Mouse (Mus musculus): ENCODE data around the gene Dlgap4. TPM values are rescaled to one million over a fixed set of nuclear protein-coding genes. Genes with fewer than 3 reads are reported as not detected.
A peak's percentile ranks its signal among the peaks of the same experiment; 100 is the strongest.

The Dlgap4 gene
- polyA plus RNA-seq (2015; fragmentation: Nextera tagmentation; extraction: Ambion mirVana), result 270 and 271 TPM in 2 replicates

DNA sequence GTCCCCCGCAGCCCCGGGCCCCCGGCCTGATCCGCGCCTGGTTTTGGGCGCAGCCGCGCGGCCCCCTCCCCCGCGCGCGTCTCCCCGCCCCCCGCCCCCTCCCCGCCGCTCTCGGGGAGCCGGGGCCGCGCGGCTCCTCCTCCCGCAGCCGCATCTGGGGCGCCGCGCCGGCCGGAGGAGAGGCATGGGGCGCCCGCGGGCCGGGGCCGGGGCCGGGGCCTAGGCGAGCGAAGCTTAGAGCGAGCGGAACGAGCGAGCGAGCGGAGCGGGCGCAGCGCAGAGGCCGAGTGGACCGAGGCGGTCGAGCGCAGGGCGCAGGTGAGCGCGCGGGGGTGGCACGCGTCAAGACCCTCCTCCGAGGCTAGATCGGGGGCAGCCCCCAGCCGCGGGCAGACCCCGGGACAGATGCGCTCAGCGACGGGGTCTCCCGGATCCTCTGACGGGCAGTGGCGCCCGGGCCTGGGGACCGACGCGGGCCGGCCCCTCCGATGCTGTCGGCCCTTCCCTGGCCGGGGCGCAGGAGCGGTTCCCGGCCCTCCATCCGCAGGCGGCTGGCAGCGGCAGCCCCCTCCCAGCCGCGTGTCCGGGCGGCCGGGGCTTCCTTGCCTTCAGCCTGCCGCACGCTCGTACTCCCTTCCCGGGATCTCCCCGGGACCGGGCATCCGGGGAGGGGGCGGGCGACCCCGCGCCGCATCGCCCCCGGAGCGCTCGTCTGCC is at the start of gene Dlgap4:
TSS of gene Dlgap4 (plus strand) at position 165 of the 717 bp plus-strand sequence.
- H3K36me3 ChIP-seq (ENCODE audit: control insufficient read depth, insufficient read depth, low read length), result no peaks in the 10 kb centered on the region
- H3K4me3 ChIP-seq (ENCODE audit: low read depth, low read length), result peak within 1 kb of the TSS; percentile 96
- H3K9ac ChIP-seq (ENCODE audit: low read depth, low read length), result peak within 1 kb of the TSS; percentile 93
- H3K4me1 ChIP-seq (ENCODE audit: control insufficient read depth, insufficient read depth, low read length), result peaks cover 19% of the 10 kb centered on the region
- peaks cover 3% of the 10 kb centered on the region for H3K27me3 ChIP-seq (ENCODE audit: control insufficient read depth, insufficient read depth, low read depth, low read length)
- ATAC-seq, result peak; percentile 84
- H3K9me3 ChIP-seq (replicated peaks; ENCODE audit: control insufficient read depth, low read length, poor library complexity, severe bottlenecking), result no peaks in the 10 kb centered on the region
- under 1% methylated on average over 58 of the region's 103 CpGs for WGBS
- peak within 1 kb of the TSS; percentile 73 for H3K27ac ChIP-seq (ENCODE audit: low read length)
- peak within 1 kb of the TSS; percentile 93 for H3K4me2 ChIP-seq (ENCODE audit: low read length)

- no peak overlapping the region for H3K9ac ChIP-seq (ENCODE audit: low read depth, low read length)
- no peaks in the 10 kb centered on the region for H3K9me3 ChIP-seq (replicated peaks; ENCODE audit: control insufficient read depth, low read length, poor library complexity, severe bottlenecking)
- no peaks in the 10 kb centered on the region for H3K4me1 ChIP-seq (ENCODE audit: control insufficient read depth, insufficient read depth, low read length)
- H3K36me3 ChIP-seq (ENCODE audit: control insufficient read depth, insufficient read depth, low read length), result peaks cover 17% of the 10 kb centered on the region
- H3K27me3 ChIP-seq (ENCODE audit: control insufficient read depth, insufficient read depth, low read depth, low read length), result no peaks in the 10 kb centered on the region
- H3K4me3 ChIP-seq (ENCODE audit: low read depth, low read length), result no peak overlapping the region
- 83% methylated on average over 2 of the region's 2 CpGs for WGBS
- no peak overlapping the region for H3K4me2 ChIP-seq (ENCODE audit: low read length)
- no peak for ATAC-seq
- H3K27ac ChIP-seq (ENCODE audit: low read length), result no peak overlapping the region
These were observed 47.0 kb upstream of the Dlgap4 start for GRCm38 (mm10) chr2:156566512-156566911.

DNA sequence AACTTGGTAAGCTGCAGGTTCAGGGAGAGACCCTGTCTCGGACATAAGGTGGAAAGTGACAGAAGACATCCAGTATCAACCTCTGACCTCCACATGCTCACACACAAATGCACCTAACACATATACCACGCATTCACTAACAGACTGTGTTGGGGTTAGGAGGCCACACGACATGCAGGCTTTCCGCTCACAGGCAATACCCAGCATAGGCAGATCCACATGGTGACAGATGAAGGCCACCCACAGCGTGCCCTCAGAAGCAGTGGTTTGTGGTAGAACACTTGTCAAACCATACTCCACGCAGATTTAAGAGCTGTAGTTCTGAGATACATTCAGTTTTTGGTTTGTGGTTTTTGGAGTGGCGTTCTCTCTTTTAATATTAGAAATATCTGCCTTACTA is 44.9 kb upstream of the Dlgap4 start:
- Histone ChIP-seq H3K27ac (ENCODE audit: low read length) (no peak overlapping the region), H3K4me1 (ENCODE audit: control insufficient read depth, insufficient read depth, low read length) (no peaks in the 10 kb centered on the region), H3K4me3 (ENCODE audit: low read depth, low read length) (no peak overlapping the region), H3K9ac (ENCODE audit: low read depth, low read length) (no peak overlapping the region), H3K27me3 (ENCODE audit: control insufficient read depth, insufficient read depth, low read depth, low read length) (no peaks in the 10 kb centered on the region), H3K9me3 (replicated peaks; ENCODE audit: control insufficient read depth, low read length, poor library complexity, severe bottlenecking) (no peaks in the 10 kb centered on the region), H3K4me2 (ENCODE audit: low read length) (no peak overlapping the region), H3K36me3 (ENCODE audit: control insufficient read depth, insufficient read depth, low read length) (peaks cover 17% of the 10 kb centered on the region)
- WGBS, result 94% methylated on average over 7 of the region's 7 CpGs
- no peak for ATAC-seq

DNA sequence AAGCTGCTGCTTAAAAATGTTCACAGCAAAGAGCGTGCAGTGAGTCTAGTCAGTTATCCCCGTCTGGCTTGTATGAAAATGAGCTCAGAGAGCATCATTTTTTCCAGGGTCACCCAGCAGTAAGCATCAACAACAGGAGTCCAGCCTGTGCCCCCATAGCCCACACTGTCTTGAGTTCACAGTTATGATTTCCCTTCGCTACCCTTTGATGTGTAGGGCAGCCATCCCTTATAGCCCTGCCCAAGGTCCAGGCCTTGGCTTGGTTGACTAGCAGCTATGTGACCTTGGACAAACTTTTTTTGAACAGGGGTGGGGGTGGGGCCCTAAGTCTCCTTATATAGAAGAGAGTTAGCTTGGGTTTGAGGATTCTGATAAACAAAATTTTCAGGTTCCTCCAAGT is 44.2 kb upstream of the Dlgap4 start:
- no peaks in the 10 kb centered on the region for H3K4me1 ChIP-seq (ENCODE audit: control insufficient read depth, insufficient read depth, low read length)
- H3K27ac ChIP-seq (ENCODE audit: low read length), result no peak overlapping the region
- H3K9ac ChIP-seq (ENCODE audit: low read depth, low read length), result no peak overlapping the region
- no peak overlapping the region for H3K4me2 ChIP-seq (ENCODE audit: low read length)
- 90% methylated on average over 3 of the region's 3 CpGs for WGBS
- H3K4me3 ChIP-seq (ENCODE audit: low read depth, low read length), result no peak overlapping the region
- no peak for ATAC-seq
- H3K9me3 ChIP-seq (replicated peaks; ENCODE audit: control insufficient read depth, low read length, poor library complexity, severe bottlenecking), result no peaks in the 10 kb centered on the region
- no peaks in the 10 kb centered on the region for H3K27me3 ChIP-seq (ENCODE audit: control insufficient read depth, insufficient read depth, low read depth, low read length)
- H3K36me3 ChIP-seq (ENCODE audit: control insufficient read depth, insufficient read depth, low read length), result peaks cover 17% of the 10 kb centered on the region

DNA sequence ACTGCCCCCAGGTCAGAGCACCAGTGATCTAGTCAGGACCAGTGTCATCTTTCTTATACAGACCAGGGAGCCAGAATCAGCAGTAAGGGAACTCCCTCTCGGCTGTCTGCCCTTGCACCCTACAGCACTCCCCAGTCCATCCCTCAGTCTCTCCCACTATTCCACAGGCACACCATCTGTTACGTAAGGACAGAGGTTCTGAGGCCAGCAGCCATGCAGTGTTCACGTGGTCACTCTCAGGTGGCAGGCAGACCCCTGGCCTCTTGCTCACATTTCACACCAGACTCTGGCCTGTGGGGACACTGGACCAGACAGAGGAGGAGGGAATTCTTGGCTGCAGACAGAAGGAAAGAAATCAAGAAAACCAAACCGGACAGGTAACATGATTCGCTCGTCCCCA is 42.0 kb upstream of the Dlgap4 start:
- no peak for ATAC-seq
- peaks cover 17% of the 10 kb centered on the region for H3K36me3 ChIP-seq (ENCODE audit: control insufficient read depth, insufficient read depth, low read length)
- H3K4me3 ChIP-seq (ENCODE audit: low read depth, low read length), result no peak overlapping the region
- H3K9me3 ChIP-seq (replicated peaks; ENCODE audit: control insufficient read depth, low read length, poor library complexity, severe bottlenecking), result no peaks in the 10 kb centered on the region
- no peaks in the 10 kb centered on the region for H3K27me3 ChIP-seq (ENCODE audit: control insufficient read depth, insufficient read depth, low read depth, low read length)
- no peak overlapping the region for H3K4me2 ChIP-seq (ENCODE audit: low read length)
- H3K9ac ChIP-seq (ENCODE audit: low read depth, low read length), result no peak overlapping the region
- no peaks in the 10 kb centered on the region for H3K4me1 ChIP-seq (ENCODE audit: control insufficient read depth, insufficient read depth, low read length)
- H3K27ac ChIP-seq (ENCODE audit: low read length), result no peak overlapping the region
- WGBS, result 83% methylated on average over 6 of the region's 6 CpGs

DNA sequence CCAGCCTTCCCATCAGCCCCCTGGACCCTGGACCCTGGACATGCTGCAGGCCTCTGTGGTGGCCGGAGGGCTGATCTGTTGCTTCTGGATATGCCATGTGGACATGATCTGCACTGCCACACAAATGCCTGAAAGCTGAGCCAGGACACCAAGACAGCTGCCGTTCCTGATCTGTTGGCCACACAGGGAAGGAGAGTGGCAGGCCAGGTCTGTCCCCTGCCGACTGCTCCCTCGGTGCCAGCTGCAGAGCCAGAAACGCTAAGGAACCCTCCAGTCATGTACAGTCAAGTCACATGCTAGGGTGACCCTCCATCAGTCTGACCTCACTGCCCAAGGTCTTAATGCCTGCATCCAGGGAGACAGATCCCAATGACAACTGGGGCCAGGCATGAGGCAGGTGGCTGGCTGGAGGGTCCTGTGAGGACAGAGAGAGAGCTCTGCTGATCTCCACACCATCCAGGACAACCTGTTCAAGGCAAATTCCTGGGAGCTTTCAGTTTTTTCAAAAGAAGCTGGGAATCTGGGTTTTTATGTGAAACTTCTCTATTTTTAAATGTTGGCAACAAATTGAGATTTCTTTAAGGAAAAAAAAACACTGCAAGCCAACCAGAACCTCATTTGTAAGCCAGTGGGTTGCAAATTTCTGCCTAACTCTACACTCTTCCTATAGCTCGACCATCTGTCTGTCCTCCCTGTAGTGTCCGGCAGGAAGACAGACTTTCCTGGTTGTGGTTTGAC is 36.5 kb upstream of the Dlgap4 start:
- Histone ChIP-seq H3K9ac (ENCODE audit: low read depth, low read length) (no peak overlapping the region; the same call in 1 of the 2 replicates), H3K27me3 (ENCODE audit: control insufficient read depth, insufficient read depth, low read depth, low read length) (no peaks in the 10 kb centered on the region), H3K36me3 (ENCODE audit: control insufficient read depth, insufficient read depth, low read length) (no peaks in the 10 kb centered on the region), H3K9me3 (replicated peaks; ENCODE audit: control insufficient read depth, low read length, poor library complexity, severe bottlenecking) (no peaks in the 10 kb centered on the region), H3K27ac (ENCODE audit: low read length) (no peak overlapping the region), H3K4me2 (ENCODE audit: low read length) (no peak overlapping the region), H3K4me1 (ENCODE audit: control insufficient read depth, insufficient read depth, low read length) (no peaks in the 10 kb centered on the region), H3K4me3 (ENCODE audit: low read depth, low read length) (no peak overlapping the region)
- ATAC-seq, result no peak
- 89% methylated on average over 7 of the region's 7 CpGs for WGBS

DNA sequence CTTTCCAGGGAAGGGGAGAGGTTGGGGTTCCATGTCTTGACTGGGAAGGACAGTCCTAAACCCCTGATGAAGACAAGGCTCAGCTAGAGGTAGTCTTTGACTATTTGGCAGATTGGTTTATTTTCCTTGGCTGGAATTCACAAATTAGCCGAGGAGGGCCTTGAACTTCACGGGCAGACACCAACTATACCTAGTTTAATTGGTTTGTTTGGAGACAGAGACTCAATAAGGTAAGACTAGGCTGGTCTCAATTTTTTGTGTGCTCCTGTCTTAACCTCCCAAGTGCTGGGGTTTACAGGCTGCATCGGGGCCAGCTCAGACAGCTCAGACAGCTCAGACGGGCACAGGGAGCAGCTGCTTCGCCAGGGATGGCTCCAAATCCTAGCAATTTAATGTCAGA is 33.0 kb upstream of the Dlgap4 start:
- Histone ChIP-seq H3K9me3 (replicated peaks; ENCODE audit: control insufficient read depth, low read length, poor library complexity, severe bottlenecking) (no peaks in the 10 kb centered on the region), H3K27ac (ENCODE audit: low read length) (no peak overlapping the region; the same call in 1 of the 2 replicates), H3K36me3 (ENCODE audit: control insufficient read depth, insufficient read depth, low read length) (no peaks in the 10 kb centered on the region), H3K9ac (ENCODE audit: low read depth, low read length) (no peak overlapping the region), H3K4me2 (ENCODE audit: low read length) (no peak overlapping the region), H3K4me1 (ENCODE audit: control insufficient read depth, insufficient read depth, low read length) (peaks cover 11% of the 10 kb centered on the region), H3K4me3 (ENCODE audit: low read depth, low read length) (no peak overlapping the region), H3K27me3 (ENCODE audit: control insufficient read depth, insufficient read depth, low read depth, low read length) (no peaks in the 10 kb centered on the region)
- no peak for ATAC-seq
- 80% methylated on average over 5 of the region's 5 CpGs for WGBS

DNA sequence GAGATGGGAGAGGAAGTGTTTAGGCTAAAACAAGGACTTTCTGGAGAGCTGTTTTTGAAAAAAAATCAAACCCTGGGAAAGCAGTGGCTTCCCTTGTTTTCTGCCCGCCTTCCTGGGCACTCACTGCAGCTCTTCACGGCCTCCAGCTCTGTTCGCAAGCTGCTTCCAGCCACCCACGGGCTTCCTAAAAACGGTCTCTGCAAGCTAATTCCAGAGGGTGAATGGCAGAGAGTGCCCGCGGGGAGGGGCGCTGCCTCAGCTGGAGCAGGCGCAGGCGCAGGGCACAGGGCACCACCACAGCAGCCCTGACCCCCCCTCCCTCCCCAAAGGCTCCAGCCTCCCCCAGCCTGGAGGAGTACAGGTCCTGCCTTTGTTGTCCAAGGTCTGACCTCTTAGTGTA is 32.3 kb upstream of the Dlgap4 start:
- Histone ChIP-seq H3K4me1 (ENCODE audit: control insufficient read depth, insufficient read depth, low read length) (peaks cover 11% of the 10 kb centered on the region), H3K27me3 (ENCODE audit: control insufficient read depth, insufficient read depth, low read depth, low read length) (no peaks in the 10 kb centered on the region), H3K27ac (ENCODE audit: low read length) (no peak overlapping the region), H3K9me3 (replicated peaks; ENCODE audit: control insufficient read depth, low read length, poor library complexity, severe bottlenecking) (no peaks in the 10 kb centered on the region), H3K4me3 (ENCODE audit: low read depth, low read length) (no peak overlapping the region), H3K36me3 (ENCODE audit: control insufficient read depth, insufficient read depth, low read length) (no peaks in the 10 kb centered on the region), H3K4me2 (ENCODE audit: low read length) (no peak overlapping the region), H3K9ac (ENCODE audit: low read depth, low read length) (no peak overlapping the region)
- no peak for ATAC-seq
- WGBS, result 50% methylated on average over 10 of the region's 10 CpGs

DNA sequence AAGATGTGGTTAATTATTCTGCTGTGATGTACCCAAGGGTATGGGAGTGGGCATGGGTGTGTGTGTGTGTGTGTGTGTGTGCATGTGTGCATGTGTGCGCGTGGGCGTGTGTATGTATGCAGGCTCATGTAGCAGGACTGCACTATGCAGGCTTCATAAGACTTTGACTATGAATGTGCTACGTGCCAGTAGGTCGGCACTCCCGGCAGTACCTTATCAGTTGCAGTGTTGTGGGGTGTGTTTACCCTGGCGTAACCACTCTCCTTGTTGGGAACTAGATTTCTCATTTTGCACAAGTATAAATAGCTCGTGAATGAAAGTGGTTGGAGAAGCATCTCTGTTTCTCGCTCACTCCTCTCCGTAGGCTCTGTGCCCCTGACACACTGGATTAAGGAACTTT is 30.6 kb upstream of the Dlgap4 start:
- H3K36me3 ChIP-seq (ENCODE audit: control insufficient read depth, insufficient read depth, low read length), result no peaks in the 10 kb centered on the region
- no peak overlapping the region for H3K27ac ChIP-seq (ENCODE audit: low read length)
- ATAC-seq, result no peak
- no peaks in the 10 kb centered on the region for H3K9me3 ChIP-seq (replicated peaks; ENCODE audit: control insufficient read depth, low read length, poor library complexity, severe bottlenecking)
- H3K4me2 ChIP-seq (ENCODE audit: low read length), result no peak overlapping the region
- 94% methylated on average over 10 of the region's 10 CpGs for WGBS
- H3K4me1 ChIP-seq (ENCODE audit: control insufficient read depth, insufficient read depth, low read length), result peaks cover 11% of the 10 kb centered on the region
- no peak overlapping the region for H3K4me3 ChIP-seq (ENCODE audit: low read depth, low read length)
- no peaks in the 10 kb centered on the region for H3K27me3 ChIP-seq (ENCODE audit: control insufficient read depth, insufficient read depth, low read depth, low read length)
- no peak overlapping the region for H3K9ac ChIP-seq (ENCODE audit: low read depth, low read length)

Data from midbrain, embryonic 16.5 days (tissue).